11 mouse cellular contexts compared by ENCODE assay signal in the genomic region with DNA sequence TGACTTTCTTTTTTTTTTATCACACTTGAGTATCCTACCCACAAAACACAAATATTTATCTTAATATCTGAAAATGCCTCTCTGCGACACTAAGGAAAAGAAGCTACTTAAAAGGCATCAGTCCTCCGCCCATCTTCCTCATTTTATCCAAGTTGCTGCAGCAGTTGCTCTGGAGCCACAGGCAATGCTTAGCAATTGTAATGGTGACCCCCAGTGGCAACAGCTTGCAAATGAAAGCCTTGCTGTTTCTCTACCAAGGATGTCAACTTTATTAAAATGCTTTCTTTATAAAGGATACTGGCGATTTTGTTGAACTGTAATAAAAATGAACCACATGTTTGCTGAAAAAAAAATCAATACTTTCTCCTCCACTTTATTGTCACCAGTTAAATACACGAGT. TPM values are rescaled to one million over a fixed set of nuclear protein-coding genes. Genes with fewer than 3 reads are reported as not detected.
DNase-seq lines count a peak whose midpoint lies in the region; ATAC-seq lines count a peak whose summit lies in the region.
"Had no signal": no experiment of that assay in that cellular context is flagged by ENCODE, and none has a peak within 500 bp of the region (broad histone marks: within the 10 kb centered on the region; RNA-seq: fewer than 3 reads in every experiment).

No protein-coding gene starts in this region.

- H3K27me3 ChIP-seq in midbrain, embryonic 14.5 days (ENCODE audit: control insufficient read depth, insufficient read depth, low read length), result no peaks in the 10 kb centered on the region
- H3K27me3 ChIP-seq in midbrain, embryonic 16.5 days (ENCODE audit: control insufficient read depth, insufficient read depth, low read depth, low read length), result no peaks in the 10 kb centered on the region
- no peaks in the 10 kb centered on the region for H3K27me3 ChIP-seq in embryonic facial prominence, embryonic 14.5 days (replicated peaks; ENCODE audit: control insufficient read depth, insufficient read depth, low read length)
- H3K27me3 ChIP-seq: megakaryocyte, embryonic 14.5 days had no signal

- no peak overlapping the region for H3K9ac ChIP-seq in midbrain, embryonic 14.5 days (replicated peaks; ENCODE audit: low read length)
- H3K9ac ChIP-seq in midbrain, embryonic 16.5 days (ENCODE audit: low read depth, low read length), result no peak overlapping the region
- H3K9ac ChIP-seq in embryonic facial prominence, embryonic 14.5 days (ENCODE audit: low read depth, low read length), result no peak overlapping the region

- H3K27ac ChIP-seq in midbrain, embryonic 14.5 days (replicated peaks; ENCODE audit: low read depth, low read length), result no peak overlapping the region
- H3K27ac ChIP-seq in midbrain, embryonic 16.5 days (ENCODE audit: low read length), result no peak overlapping the region
- H3K27ac ChIP-seq in embryonic facial prominence, embryonic 14.5 days (replicated peaks; ENCODE audit: low read depth, low read length), result no peak overlapping the region

- no peaks in the 10 kb centered on the region for H3K36me3 ChIP-seq in midbrain, embryonic 14.5 days (ENCODE audit: control insufficient read depth, insufficient read depth, low read length)
- H3K36me3 ChIP-seq in midbrain, embryonic 16.5 days (ENCODE audit: control insufficient read depth, insufficient read depth, low read length), result no peaks in the 10 kb centered on the region
- no peaks in the 10 kb centered on the region for H3K36me3 ChIP-seq in embryonic facial prominence, embryonic 14.5 days (ENCODE audit: control insufficient read depth, insufficient read depth, low read length)

- no peak overlapping the region for H3K4me3 ChIP-seq in midbrain, embryonic 14.5 days (replicated peaks; ENCODE audit: low read depth, low read length)
- no peak overlapping the region for H3K4me3 ChIP-seq in midbrain, embryonic 16.5 days (ENCODE audit: low read depth, low read length)
- H3K4me3 ChIP-seq in embryonic facial prominence, embryonic 14.5 days (ENCODE audit: low read depth, low read length), result no peak overlapping the region
- H3K4me3 ChIP-seq: megakaryocyte, embryonic 14.5 days had no signal

- H3K4me1 ChIP-seq in midbrain, embryonic 14.5 days (ENCODE audit: control insufficient read depth, insufficient read depth, low read length), result no peaks in the 10 kb centered on the region
- no peaks in the 10 kb centered on the region for H3K4me1 ChIP-seq in midbrain, embryonic 16.5 days (ENCODE audit: control insufficient read depth, insufficient read depth, low read length)
- no peaks in the 10 kb centered on the region for H3K4me1 ChIP-seq in embryonic facial prominence, embryonic 14.5 days (ENCODE audit: control insufficient read depth, insufficient read depth, low read length)
- H3K4me1 ChIP-seq: megakaryocyte, embryonic 14.5 days had no signal

- no peak overlapping the region for H3K4me2 ChIP-seq in midbrain, embryonic 14.5 days (ENCODE audit: low read length)
- no peak overlapping the region for H3K4me2 ChIP-seq in midbrain, embryonic 16.5 days (ENCODE audit: low read length)
- no peak overlapping the region for H3K4me2 ChIP-seq in embryonic facial prominence, embryonic 14.5 days (ENCODE audit: low read depth, low read length)

- no peak for ATAC-seq in midbrain, embryonic 14.5 days (ENCODE audit: low FRiP score, low TSS enrichment)
- no peak for ATAC-seq in midbrain, embryonic 16.5 days
- ATAC-seq in embryonic facial prominence, embryonic 14.5 days (ENCODE audit: low read depth), result no peak
- no peak for ATAC-seq in CD4-positive, CD25-positive, alpha-beta regulatory T cell, adult 4 months

- WGBS in midbrain, embryonic 14.5 days, result 40% methylated on average over 4 of the region's 4 CpGs
- 42% methylated on average over 4 of the region's 4 CpGs for WGBS in midbrain, embryonic 16.5 days
- whole genome bisulfite sequencing in embryonic facial prominence, embryonic 14.5 days, result 43% methylated on average over 4 of the region's 4 CpGs

- DNase-seq in gastrocnemius, postnatal 10 days, result peak; percentile 3
- no peak for DNase-seq in gastrocnemius, postnatal 25 days
- DNase-seq in midbrain, embryonic 14.5 days, result peak; percentile 75
- peak; percentile 40 for DNase-seq in embryonic facial prominence, embryonic 14.5 days (ENCODE audit: low spot score)
- peak; percentile 42 to 55 for DNase-seq in right cerebral cortex, postnatal 10 days (ENCODE audit: low spot score in 2 of 2)
- DNase-seq in ovary, postnatal 10 days (ENCODE audit: low spot score), result no peak
- DNase-seq: thymus, postnatal 36 days had no signal

- no peaks in the 10 kb centered on the region for H3K9me3 ChIP-seq in midbrain, embryonic 14.5 days (ENCODE audit: control insufficient read depth, low read length)
- no peaks in the 10 kb centered on the region for H3K9me3 ChIP-seq in midbrain, embryonic 16.5 days (replicated peaks; ENCODE audit: control insufficient read depth, low read length, poor library complexity, severe bottlenecking)
- H3K9me3 ChIP-seq in embryonic facial prominence, embryonic 14.5 days (ENCODE audit: control insufficient read depth, low read length), result no peaks in the 10 kb centered on the region
- H3K9me3 ChIP-seq: megakaryocyte, embryonic 14.5 days had no signal

RNA-seq across cellular contexts. Expression of a gene that starts 2.0 kb away (rescaled TPM):
- total RNA-seq in gastrocnemius, postnatal 10 days (2021), result not detected
- not detected for total RNA-seq in gastrocnemius, postnatal 25 days (2021)
- polyA plus RNA-seq in midbrain, embryonic 14.5 days (2014; fragmentation: Nextera tagmentation; extraction: Ambion mirVana), result not detected in 2 replicates
- polyA plus RNA-seq in midbrain, embryonic 16.5 days (2015; fragmentation: Nextera tagmentation; extraction: Ambion mirVana), result not detected in 2 replicates
- polyA plus RNA-seq in embryonic facial prominence, embryonic 14.5 days (2014; fragmentation: Nextera tagmentation; extraction: Ambion mirVana), result not detected in 2 replicates
- not detected for polyA plus RNA-seq in CD4-positive, CD25-positive, alpha-beta regulatory T cell, adult 4 months (2017; shearing (Covaris generic))
- polyA plus RNA-seq: heart, embryonic 14.5 days had no signal

Comparison
In these comparisons a context has a peak if more than half of its experiments do, and no peak if none do; other contexts are left out.
1. DNase-seq: peak in gastrocnemius, postnatal 10 days (single experiment), midbrain, embryonic 14.5 days (single experiment), embryonic facial prominence, embryonic 14.5 days (single experiment) and right cerebral cortex, postnatal 10 days (2 of 2); none in gastrocnemius, postnatal 25 days (single experiment) and ovary, postnatal 10 days (single experiment).